Mouse (Mus musculus) kidney, postnatal 25 days (tissue): Measurements from ENCODE around the gene Arid3c.

Experiments used
- DNase-seq, 2 experiments: peaks; one replicate each; pipeline ENCODE4 v3.0.0; 2021; ENCODE audit warnings: mixed read lengths in 2 of 2

Arid3c gene

GRCm38 (mm10) chr4:41676248-41677005 is 54.5 kb downstream of the Arid3c start:
- DNase-seq = peak; percentile 11 to 41
